Mouse (Mus musculus): Measurements from ENCODE around the gene Cggbp1. TPM values are rescaled to one million over a fixed set of nuclear protein-coding genes. Genes with fewer than 3 reads are reported as not detected.
A peak's percentile ranks its signal among the peaks of the same experiment; 100 is the strongest.

The Cggbp1 gene
- polyA plus RNA-seq (2016; fragmentation: Nextera tagmentation; extraction: Ambion mirVana): 96.8 and 104 TPM in 2 replicates

GRCm38 (mm10) chr16:64851563-64852362 is at the start of gene Cggbp1, which contains the start of gene Zfp654:
Cggbp1 (plus strand) TSS chr16:64851996.
Zfp654 (minus strand) TSS chr16:64851652.
- under 1% methylated on average over 85 of the region's 85 CpGs for WGBS

GRCm38 (mm10) chr16:64803041-64803440 is 48.8 kb upstream of the Cggbp1 start:
- Histone ChIP-seq H3K4me3 (no peak overlapping the region), H3K9me3 (no peaks in the 10 kb centered on the region), H3K36me3 (peaks cover 5% of the 10 kb centered on the region; the same call in 1 of the 2 replicates), H3K4me1 (no peaks in the 10 kb centered on the region), H3K27me3 (replicated peaks) (no peaks in the 10 kb centered on the region), H3K27ac (no peak overlapping the region), H3K9ac (no peak overlapping the region), H3K4me2 (replicated peaks) (no peak overlapping the region)
- 90% methylated on average over 3 of the region's 3 CpGs for WGBS
- ATAC-seq (ENCODE audit: low FRiP score, low read depth): no peak

More at GRCm38 (mm10) chr16:64851563-64852362, at the start of gene Cggbp1, which contains the start of gene Zfp654:
- Histone ChIP-seq H3K9ac (peak within 1 kb of the TSS; percentile 91), H3K36me3 (peaks cover 17% of the 10 kb centered on the region), H3K4me3 (peak within 1 kb of the TSS; percentile 96), H3K9me3 (no peaks in the 10 kb centered on the region), H3K27ac (peak within 1 kb of the TSS; percentile 93), H3K27me3 (replicated peaks) (no peaks in the 10 kb centered on the region), H3K4me2 (replicated peaks) (peak within 1 kb of the TSS; percentile 96), H3K4me1 (peaks cover 23% of the 10 kb centered on the region)
- ATAC-seq (ENCODE audit: low FRiP score, low read depth): peak; percentile 100

- ATAC-seq (ENCODE audit: low FRiP score, low read depth): no peak
Measured at GRCm38 (mm10) chr16:64817094-64817765, 34.6 kb upstream of the Cggbp1 start.

DNA sequence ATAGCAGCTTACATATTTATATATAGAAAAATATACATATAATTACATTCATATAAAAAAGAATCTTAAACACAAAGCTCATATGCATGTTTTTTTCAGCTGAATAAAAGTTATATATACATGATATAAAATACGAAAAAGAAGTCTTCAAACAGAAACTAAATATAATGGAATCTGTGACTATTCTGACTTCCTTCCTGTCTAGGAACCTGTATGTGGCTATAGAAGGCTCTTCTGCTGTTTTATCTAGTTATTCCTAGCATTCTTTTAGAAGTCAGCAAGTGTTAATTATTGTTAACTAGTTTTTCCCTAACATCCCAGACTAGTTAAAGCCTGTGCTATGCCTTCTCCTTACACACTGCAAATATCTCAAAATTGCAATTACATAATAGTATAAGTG is 27.9 kb upstream of the Cggbp1 start:
- no peak overlapping the region for H3K4me3 ChIP-seq
- no peak overlapping the region for H3K27ac ChIP-seq
- H3K9ac ChIP-seq: no peak overlapping the region
- H3K4me1 ChIP-seq: no peaks in the 10 kb centered on the region
- no peak overlapping the region for H3K4me2 ChIP-seq (replicated peaks)
- H3K36me3 ChIP-seq: peaks cover 5% of the 10 kb centered on the region; the same call in 1 of the 2 replicates
- no peaks in the 10 kb centered on the region for H3K9me3 ChIP-seq
- ATAC-seq (ENCODE audit: low FRiP score, low read depth): no peak
- H3K27me3 ChIP-seq (replicated peaks): no peaks in the 10 kb centered on the region
- 90% methylated on average over 1 of the region's 1 CpGs for WGBS

More at GRCm38 (mm10) chr16:64817094-64817765, 34.6 kb upstream of the Cggbp1 start:
- Histone ChIP-seq H3K27me3 (replicated peaks) (no peaks in the 10 kb centered on the region), H3K9me3 (no peaks in the 10 kb centered on the region), H3K4me2 (replicated peaks) (no peak overlapping the region), H3K36me3 (peaks cover 8% of the 10 kb centered on the region), H3K27ac (no peak overlapping the region), H3K9ac (no peak overlapping the region), H3K4me1 (no peaks in the 10 kb centered on the region), H3K4me3 (no peak overlapping the region)
- WGBS: 94% methylated on average over 3 of the region's 3 CpGs

DNA sequence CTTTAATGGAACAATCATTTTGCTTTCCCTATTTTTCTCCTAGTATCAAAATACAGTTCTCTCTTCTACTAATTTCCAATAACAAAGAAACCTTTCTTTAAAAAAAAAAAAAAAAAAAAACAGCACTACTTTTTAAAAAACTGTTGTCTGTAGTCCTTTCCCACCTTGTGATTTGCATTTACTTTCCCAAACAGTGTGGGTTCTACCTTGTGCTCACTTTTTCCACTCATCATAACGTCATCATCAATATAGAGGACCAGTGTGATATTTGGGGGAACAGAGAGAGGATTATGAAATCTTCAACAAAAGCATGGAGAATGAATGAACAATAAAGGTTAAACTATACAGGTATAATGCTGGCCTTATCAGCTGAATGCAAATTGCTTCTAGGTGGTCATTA is 27.3 kb upstream of the Cggbp1 start:
- no peak overlapping the region for H3K9ac ChIP-seq
- peaks cover 5% of the 10 kb centered on the region; the same call in 1 of the 2 replicates for H3K36me3 ChIP-seq
- H3K9me3 ChIP-seq: no peaks in the 10 kb centered on the region
- H3K4me3 ChIP-seq: no peak overlapping the region
- no peak for ATAC-seq (ENCODE audit: low FRiP score, low read depth)
- H3K27ac ChIP-seq: no peak overlapping the region
- whole genome bisulfite sequencing: 90% methylated on average over 1 of the region's 1 CpGs
- no peaks in the 10 kb centered on the region for H3K4me1 ChIP-seq
- no peaks in the 10 kb centered on the region for H3K27me3 ChIP-seq (replicated peaks)
- H3K4me2 ChIP-seq (replicated peaks): no peak overlapping the region

- no peak for ATAC-seq (ENCODE audit: low FRiP score, low read depth)
- Histone ChIP-seq H3K36me3 (peaks cover 7% of the 10 kb centered on the region; the same call in 1 of the 2 replicates), H3K4me1 (no peaks in the 10 kb centered on the region), H3K9me3 (no peaks in the 10 kb centered on the region), H3K27me3 (replicated peaks) (no peaks in the 10 kb centered on the region), H3K4me2 (replicated peaks) (no peak overlapping the region), H3K4me3 (no peak overlapping the region), H3K9ac (no peak overlapping the region), H3K27ac (no peak overlapping the region)
- 95% methylated on average over 15 of the region's 15 CpGs for WGBS
Measured at GRCm38 (mm10) chr16:64830291-64830690, 21.5 kb upstream of the Cggbp1 start.

DNA sequence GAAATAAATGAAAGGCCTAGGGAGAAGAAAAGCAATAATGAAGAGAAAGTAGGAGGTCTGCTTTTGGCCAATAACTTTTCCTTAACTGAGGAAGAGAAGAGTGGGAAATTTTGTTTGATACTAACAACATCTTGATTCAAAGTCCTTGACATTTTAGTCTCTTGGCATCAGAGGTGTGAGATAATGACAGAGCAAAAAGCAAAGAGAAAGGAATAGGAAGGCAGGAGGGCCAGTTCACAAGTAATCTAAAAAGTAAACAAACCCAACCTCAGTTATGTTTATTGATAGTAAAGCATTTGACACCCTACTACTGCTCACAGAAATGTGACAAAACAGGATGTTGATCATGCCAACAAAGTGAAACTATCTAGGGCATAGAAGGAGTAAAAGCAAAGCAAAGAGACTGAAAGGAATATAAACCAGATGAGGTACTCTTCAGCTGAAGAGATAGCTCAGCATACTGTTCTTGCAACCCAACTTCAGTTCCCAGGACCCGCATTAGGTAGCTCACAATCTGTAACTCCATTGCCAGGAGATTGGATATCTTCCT is 15.7 kb upstream of the Cggbp1 start:
- no peak for ATAC-seq (ENCODE audit: low FRiP score, low read depth)
- Histone ChIP-seq H3K4me3 (no peak overlapping the region), H3K27me3 (replicated peaks) (no peaks in the 10 kb centered on the region), H3K4me2 (replicated peaks) (no peak overlapping the region), H3K4me1 (no peaks in the 10 kb centered on the region), H3K9me3 (no peaks in the 10 kb centered on the region), H3K27ac (no peak overlapping the region), H3K36me3 (no peaks in the 10 kb centered on the region), H3K9ac (no peak overlapping the region)
- 69% methylated on average over 1 of the region's 1 CpGs for WGBS

DNA sequence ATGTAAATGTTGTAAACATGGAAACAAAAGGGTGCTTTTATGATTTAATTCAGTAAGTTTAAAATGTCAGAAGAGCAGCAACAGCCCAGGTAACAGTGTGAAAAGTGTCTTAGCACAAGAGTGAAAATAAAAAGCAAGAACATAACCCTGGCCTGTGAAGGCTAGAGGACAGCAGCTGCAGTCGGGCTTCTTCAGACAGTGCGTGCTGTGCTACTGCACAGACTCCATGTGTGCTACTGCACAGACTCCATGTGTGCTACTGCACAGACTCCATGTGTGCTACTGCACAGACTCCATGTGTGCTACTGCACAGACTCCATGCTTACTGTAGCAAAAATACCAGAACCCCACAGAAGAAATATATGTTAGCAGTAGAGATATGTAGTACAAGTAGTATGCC is 15.1 kb upstream of the Cggbp1 start:
- H3K9me3 ChIP-seq: no peaks in the 10 kb centered on the region
- H3K9ac ChIP-seq: no peak overlapping the region
- no peak overlapping the region for H3K4me3 ChIP-seq
- no peaks in the 10 kb centered on the region for H3K36me3 ChIP-seq
- H3K27me3 ChIP-seq (replicated peaks): no peaks in the 10 kb centered on the region
- ATAC-seq (ENCODE audit: low FRiP score, low read depth): no peak
- H3K27ac ChIP-seq: no peak overlapping the region
- H3K4me1 ChIP-seq: no peaks in the 10 kb centered on the region
- no peak overlapping the region for H3K4me2 ChIP-seq (replicated peaks)
- 90% methylated on average over 2 of the region's 2 CpGs for WGBS

GRCm38 (mm10) chr16:64841481-64842373 is 10.1 kb upstream of the Cggbp1 start:
- no peak for ATAC-seq (ENCODE audit: low FRiP score, low read depth)
- Histone ChIP-seq H3K4me1 (no peaks in the 10 kb centered on the region), H3K4me2 (replicated peaks) (no peak overlapping the region), H3K27me3 (replicated peaks) (no peaks in the 10 kb centered on the region), H3K9me3 (no peaks in the 10 kb centered on the region), H3K36me3 (no peaks in the 10 kb centered on the region), H3K27ac (no peak overlapping the region), H3K9ac (no peak overlapping the region), H3K4me3 (no peak overlapping the region)
- 89% methylated on average over 5 of the region's 5 CpGs for WGBS

DNA sequence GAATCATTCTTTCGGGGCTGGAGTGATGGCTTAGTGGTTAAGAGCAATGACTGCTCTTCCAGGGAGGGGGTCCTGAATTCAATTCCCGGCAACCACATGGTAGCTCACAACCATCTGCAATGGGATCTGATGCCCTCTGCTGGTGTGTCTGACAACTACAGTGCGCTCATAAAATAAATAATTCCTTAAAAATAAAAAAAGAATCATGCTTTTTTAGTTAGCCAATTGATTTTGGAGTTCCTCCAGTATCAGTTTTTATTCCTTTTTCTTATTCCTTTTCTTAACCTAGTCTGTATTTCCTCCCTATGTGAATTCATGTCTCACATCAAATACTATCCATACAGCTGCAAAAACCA is 9.4 kb upstream of the Cggbp1 start:
- ATAC-seq (ENCODE audit: low FRiP score, low read depth): no peak
- Histone ChIP-seq H3K9me3 (no peaks in the 10 kb centered on the region), H3K4me3 (no peak overlapping the region), H3K4me1 (no peaks in the 10 kb centered on the region), H3K27ac (no peak overlapping the region), H3K36me3 (no peaks in the 10 kb centered on the region), H3K9ac (no peak overlapping the region), H3K27me3 (replicated peaks) (no peaks in the 10 kb centered on the region), H3K4me2 (replicated peaks) (no peak overlapping the region)
- WGBS: 96% methylated on average over 3 of the region's 3 CpGs

- no peaks in the 10 kb centered on the region for H3K27me3 ChIP-seq (replicated peaks)
- no peaks in the 10 kb centered on the region for H3K9me3 ChIP-seq
- H3K4me3 ChIP-seq: no peak overlapping the region
- H3K36me3 ChIP-seq: no peaks in the 10 kb centered on the region
- peaks cover 8% of the 10 kb centered on the region for H3K4me1 ChIP-seq
- H3K27ac ChIP-seq: no peak overlapping the region
- no peak overlapping the region for H3K4me2 ChIP-seq (replicated peaks)
- WGBS: 90% methylated on average over 8 of the region's 8 CpGs
- no peak overlapping the region for H3K9ac ChIP-seq
- no peak for ATAC-seq (ENCODE audit: low FRiP score, low read depth)
Measured at GRCm38 (mm10) chr16:64845947-64846346, 5.8 kb upstream of the Cggbp1 start.

All from neural tube, embryonic 12.5 days (tissue).